Mouse (Mus musculus) hindbrain, embryonic 13.5 days (tissue): Measurements from ENCODE around the gene Anks1. TPM values are rescaled to one million over a fixed set of nuclear protein-coding genes. Genes with fewer than 3 reads are reported as not detected.
"Not testable (repeated sequence)": the region's sequence is repeated elsewhere in the genome, so short reads cannot be mapped to it uniquely, and the experiment has no call there.

ENCODE experiments used
- ATAC-seq: fragments of 200-750 bp; cut with Nextera tagmentation; 2 replicates; pipeline ENCODE4 v1.8.0; 2017; ENCODE audit warnings: moderate TSS enrichment; ENCODE audit not compliant: low FRiP score
- H3K27ac ChIP-seq: fragments of 300-500 bp; sonication (generic); 2 replicates; pipeline ENCODE4 v1.5.1; 2015; ENCODE audit warnings: inconsistent platforms, mild to moderate bottlenecking, moderate library complexity
- H3K27me3 ChIP-seq: fragments of 300-500 bp; sonication (generic); 2 replicates; pipeline ENCODE4 v1.6.1; 2015; ENCODE audit warnings: mild to moderate bottlenecking, inconsistent platforms
- H3K36me3 ChIP-seq: fragments of 300-500 bp; sonication (generic); 2 replicates; pipeline ENCODE4 v1.6.1; 2015; ENCODE audit warnings: mild to moderate bottlenecking, inconsistent platforms
- H3K4me1 ChIP-seq: fragments of 300-500 bp; sonication (generic); replicated peaks from 2 replicates; pipeline ENCODE4 v1.6.1; 2015; ENCODE audit warnings: inconsistent platforms
- H3K4me2 ChIP-seq: fragments of 300-500 bp; sonication (generic); 2 replicates; pipeline ENCODE4 v1.6.1; 2015; ENCODE audit warnings: inconsistent platforms, mild to moderate bottlenecking, moderate library complexity
- H3K4me3 ChIP-seq: fragments of 300-500 bp; sonication (generic); 2 replicates; pipeline ENCODE4 v1.5.1; 2015; ENCODE audit warnings: mild to moderate bottlenecking, inconsistent platforms
- H3K9ac ChIP-seq: fragments of 300-500 bp; sonication (generic); 2 replicates; pipeline ENCODE4 v1.6.1; 2015; ENCODE audit warnings: mild to moderate bottlenecking, inconsistent platforms
- H3K9me3 ChIP-seq: fragments of 300-500 bp; sonication (generic); 2 replicates; pipeline ENCODE4 v1.6.1; 2016; ENCODE audit warnings: inconsistent platforms
- WGBS: fragments of 180-500 bp; shearing (Covaris S2); methylation state at CpG from one replicate; pipeline ENCODE4 v1.1.7; 2015; 5-methylcytosine and 5-hydroxymethylcytosine counted together
- polyA plus RNA-seq: library from polyadenylated mRNA; unstranded; fragments of >200 nt; fragmentation: Nextera tagmentation; extraction: Ambion mirVana; gene quantifications from 2 replicates; pipeline ENCODE4 v1.2.1, GENCODE M21; 2015

Gene Anks1
- polyA plus RNA-seq, 1 experiment from 2014 or later: 58.6 TPM

- 91% methylated on average over 5 of the region's 5 CpGs for WGBS
- no peak overlapping the region for H3K9ac ChIP-seq
- H3K36me3 ChIP-seq: peaks cover 7% of the 10 kb centered on the region; the same call in 1 of the 2 replicates
- no peak overlapping the region for H3K27ac ChIP-seq
- no peak for ATAC-seq
- peaks cover 18% of the 10 kb centered on the region for H3K4me1 ChIP-seq
- no peaks in the 10 kb centered on the region for H3K9me3 ChIP-seq
- no peak overlapping the region for H3K4me3 ChIP-seq
- no peak overlapping the region for H3K4me2 ChIP-seq
- H3K27me3 ChIP-seq: no peaks in the 10 kb centered on the region
Measured at GRCm38 (mm10) chr17:27970305-27970704, 61.2 kb downstream of the Anks1 start.

GRCm38 (mm10) chr17:27971496-27971895 is 62.4 kb downstream of the Anks1 start:
- Histone ChIP-seq H3K9ac (no peak overlapping the region), H3K4me2 (no peak overlapping the region), H3K27ac (no peak overlapping the region), H3K9me3 (no peaks in the 10 kb centered on the region), H3K36me3 (peaks cover 14% of the 10 kb centered on the region), H3K27me3 (no peaks in the 10 kb centered on the region), H3K4me3 (no peak overlapping the region), H3K4me1 (peaks cover 10% of the 10 kb centered on the region; the same call in 1 of the 2 replicates)
- WGBS: 91% methylated on average over 9 of the region's 9 CpGs
- ATAC-seq: no peak

GRCm38 (mm10) chr17:27973337-27973736 is 64.2 kb downstream of the Anks1 start:
- no peak overlapping the region for H3K9ac ChIP-seq
- no peaks in the 10 kb centered on the region for H3K27me3 ChIP-seq
- H3K4me2 ChIP-seq: no peak overlapping the region
- WGBS: 90% methylated on average over 4 of the region's 4 CpGs
- no peak for ATAC-seq
- H3K4me3 ChIP-seq: no peak overlapping the region
- peaks cover 32% of the 10 kb centered on the region for H3K36me3 ChIP-seq
- no peaks in the 10 kb centered on the region for H3K9me3 ChIP-seq
- H3K27ac ChIP-seq: no peak overlapping the region
- peaks cover 9% of the 10 kb centered on the region; the same call in 1 of the 2 replicates for H3K4me1 ChIP-seq

- no peak overlapping the region for H3K4me3 ChIP-seq
- no peaks in the 10 kb centered on the region for H3K27me3 ChIP-seq
- ATAC-seq: no peak
- H3K9me3 ChIP-seq: no peaks in the 10 kb centered on the region
- no peak overlapping the region for H3K27ac ChIP-seq
- WGBS: 94% methylated on average over 14 of the region's 14 CpGs
- H3K4me1 ChIP-seq: 0 out of 2 replicates have a peak, but pooled peaks cover 1% of the 10 kb centered on the region
- H3K36me3 ChIP-seq: peaks cover 54% of the 10 kb centered on the region
- H3K4me2 ChIP-seq: no peak overlapping the region
- no peak overlapping the region for H3K9ac ChIP-seq
Measured at GRCm38 (mm10) chr17:27976266-27976665, 67.2 kb downstream of the Anks1 start.

- 93% methylated on average over 3 of the region's 3 CpGs for WGBS
- H3K36me3 ChIP-seq: peaks cover 54% of the 10 kb centered on the region
- H3K27ac ChIP-seq: no peak overlapping the region
- no peak for ATAC-seq
- H3K27me3 ChIP-seq: no peaks in the 10 kb centered on the region
- no peaks in the 10 kb centered on the region for H3K9me3 ChIP-seq
- H3K4me2 ChIP-seq: no peak overlapping the region
- H3K4me3 ChIP-seq: no peak overlapping the region
- no peak overlapping the region for H3K9ac ChIP-seq
- H3K4me1 ChIP-seq: no peaks in the 10 kb centered on the region
Measured at GRCm38 (mm10) chr17:27977008-27977636, 68.0 kb downstream of the Anks1 start.

- no peak for ATAC-seq
- WGBS: 95% methylated on average over 3 of the region's 3 CpGs
- Histone ChIP-seq H3K27me3 (no peaks in the 10 kb centered on the region), H3K27ac (no peak overlapping the region), H3K4me3 (no peak overlapping the region), H3K36me3 (peaks cover 54% of the 10 kb centered on the region), H3K9me3 (no peaks in the 10 kb centered on the region), H3K4me1 (no peaks in the 10 kb centered on the region), H3K4me2 (no peak overlapping the region), H3K9ac (no peak overlapping the region)
Measured at GRCm38 (mm10) chr17:27980391-27980955, 71.4 kb downstream of the Anks1 start.

GRCm38 (mm10) chr17:27981451-27982069 is 72.5 kb downstream of the Anks1 start:
- peaks cover 56% of the 10 kb centered on the region for H3K36me3 ChIP-seq
- no peaks in the 10 kb centered on the region for H3K9me3 ChIP-seq
- H3K4me2 ChIP-seq: no peak overlapping the region
- WGBS: 86% methylated on average over 5 of the region's 5 CpGs
- H3K4me3 ChIP-seq: no peak overlapping the region
- no peak for ATAC-seq
- no peaks in the 10 kb centered on the region for H3K27me3 ChIP-seq
- H3K9ac ChIP-seq: no peak overlapping the region
- no peak overlapping the region for H3K27ac ChIP-seq
- no peaks in the 10 kb centered on the region for H3K4me1 ChIP-seq

- WGBS: 87% methylated on average over 14 of the region's 14 CpGs
- not testable (repeated sequence) for H3K9ac ChIP-seq, H3K4me1 ChIP-seq, H3K27me3 ChIP-seq, H3K4me2 ChIP-seq, ATAC-seq, H3K9me3 ChIP-seq, H3K4me3 ChIP-seq, H3K27ac ChIP-seq
- peaks cover 56% of the 10 kb centered on the region for H3K36me3 ChIP-seq
Measured at GRCm38 (mm10) chr17:27982070-27982457, 73.0 kb downstream of the Anks1 start.

GRCm38 (mm10) chr17:27982712-27983266 is 73.7 kb downstream of the Anks1 start:
- Histone ChIP-seq H3K4me1 (no peaks in the 10 kb centered on the region), H3K9me3 (no peaks in the 10 kb centered on the region), H3K4me2 (no peak overlapping the region), H3K27ac (no peak overlapping the region), H3K27me3 (no peaks in the 10 kb centered on the region), H3K9ac (no peak overlapping the region), H3K36me3 (peaks cover 56% of the 10 kb centered on the region), H3K4me3 (no peak overlapping the region)
- ATAC-seq: no peak
- 89% methylated on average over 7 of the region's 7 CpGs for WGBS

- no peak for ATAC-seq
- H3K4me1 ChIP-seq: no peaks in the 10 kb centered on the region; the same call in 1 of the 2 replicates
- no peaks in the 10 kb centered on the region for H3K9me3 ChIP-seq
- no peak overlapping the region for H3K4me2 ChIP-seq
- WGBS: 93% methylated on average over 12 of the region's 12 CpGs
- no peak overlapping the region for H3K9ac ChIP-seq
- no peak overlapping the region for H3K27ac ChIP-seq
- H3K27me3 ChIP-seq: no peaks in the 10 kb centered on the region
- H3K4me3 ChIP-seq: no peak overlapping the region
- peaks cover 56% of the 10 kb centered on the region for H3K36me3 ChIP-seq
Measured at GRCm38 (mm10) chr17:27984421-27984820, 75.3 kb downstream of the Anks1 start.

GRCm38 (mm10) chr17:27986106-27986505 is 77.0 kb downstream of the Anks1 start:
- 94% methylated on average over 19 of the region's 19 CpGs for WGBS
- H3K4me1 ChIP-seq: peaks cover 5% of the 10 kb centered on the region; the same call in 1 of the 2 replicates

GRCm38 (mm10) chr17:27989807-27990542 is 80.9 kb downstream of the Anks1 start:
- H3K36me3 ChIP-seq: peaks cover 69% of the 10 kb centered on the region
- 53% methylated on average over 15 of the region's 15 CpGs for WGBS
- no peak overlapping the region for H3K27ac ChIP-seq
- H3K27me3 ChIP-seq: no peaks in the 10 kb centered on the region
- no peak overlapping the region for H3K4me3 ChIP-seq
- H3K9ac ChIP-seq: peak overlapping the region; percentile 39; the same call in 1 of the 2 replicates
- no peak overlapping the region for H3K4me2 ChIP-seq
- ATAC-seq: peak; percentile 72; the same call in 1 of the 2 replicates
- no peaks in the 10 kb centered on the region for H3K9me3 ChIP-seq
- peaks cover 5% of the 10 kb centered on the region; the same call in 1 of the 2 replicates for H3K4me1 ChIP-seq

More at GRCm38 (mm10) chr17:27986106-27986505, 77.0 kb downstream of the Anks1 start:
- Histone ChIP-seq H3K4me3 (no peak overlapping the region), H3K4me2 (no peak overlapping the region), H3K27me3 (no peaks in the 10 kb centered on the region), H3K9ac (no peak overlapping the region), H3K27ac (no peak overlapping the region), H3K9me3 (no peaks in the 10 kb centered on the region), H3K36me3 (peaks cover 46% of the 10 kb centered on the region)
- ATAC-seq: no peak
